Mouse (Mus musculus) cerebellum, adult 2 months (tissue): ENCODE data around the gene Wdfy4. TPM values are rescaled to one million over a fixed set of nuclear protein-coding genes. Genes with fewer than 3 reads are reported as not detected.

Experiments used
- DNase-seq, 2 experiments: peaks; one replicate each; pipeline ENCODE4 v3.0.0; 2021
- H3K27ac ChIP-seq: fragments of 200-500 bp; 2 replicates; pipeline ENCODE4 v1.5.1; 2012; ENCODE audit warnings: low read length, control low read depth, inconsistent platforms; ENCODE audit not compliant: insufficient read depth
- H3K27me3 ChIP-seq: fragments of 200-500 bp; 2 replicates; pipeline ENCODE4 v1.6.1; 2012; ENCODE audit warnings: inconsistent platforms, mild to moderate bottlenecking, low read length, moderate library complexity; ENCODE audit not compliant: control insufficient read depth, insufficient read depth
- H3K4me1 ChIP-seq: fragments of 200-500 bp; 2 replicates; pipeline ENCODE4 v1.6.1; 2011; ENCODE audit warnings: low read length; ENCODE audit not compliant: control insufficient read depth, insufficient read depth
- H3K4me3 ChIP-seq: fragments of 200-500 bp; replicated peaks from 2 replicates; pipeline ENCODE3; 2011; ENCODE audit warnings: mild to moderate bottlenecking, low read depth, low read length, control low read depth; ENCODE audit not compliant: insufficient read depth
- CTCF ChIP-seq: fragments of 200-500 bp; IDR thresholded peaks from 2 replicates; pipeline ENCODE4 v1.5.1; 2011; ENCODE audit warnings: low read depth, mild to moderate bottlenecking, control low read depth, low read length, moderate library complexity, borderline replicate concordance; ENCODE audit not compliant: insufficient read depth
- POLR2A ChIP-seq: fragments of 200-500 bp; IDR thresholded peaks from 2 replicates; pipeline ENCODE4 v1.6.1; 2011; ENCODE audit warnings: low read length, control low read depth, borderline replicate concordance; ENCODE audit not compliant: insufficient read depth
- WGBS: fragments of 180-500 bp; shearing (Covaris S2); methylation state at CpG from one replicate; pipeline ENCODE4 v1.1.7; 2018; 5-methylcytosine and 5-hydroxymethylcytosine counted together
- polyA plus RNA-seq: library from polyadenylated mRNA; depleted of rRNA; stranded (reverse); fragments of >200 nt; gene quantifications from 2 replicates; pipeline ENCODE4 v1.2.3, GENCODE M21; 2012; rRNA removed

The Wdfy4 gene
- polyA plus RNA-seq, 1 experiment: 0.62 TPM

GRCm38 (mm10) chr14:32915360-32915759, 269.9 kb downstream of the Wdfy4 start:
- H3K4me3 ChIP-seq: no peak overlapping the region
- TF ChIP-seq CTCF (no peak), POLR2A (no peak)
- H3K27me3 ChIP-seq: no peaks in the 10 kb centered on the region
- H3K27ac ChIP-seq: no peak overlapping the region
- 63% methylated on average over 2 of the region's 2 CpGs for WGBS
- no peaks in the 10 kb centered on the region for H3K4me1 ChIP-seq
- DNase-seq: no peak

- H3K4me3 ChIP-seq: no peak overlapping the region
- H3K27me3 ChIP-seq: no peaks in the 10 kb centered on the region
- no peaks in the 10 kb centered on the region for H3K4me1 ChIP-seq
- TF ChIP-seq POLR2A (no peak), CTCF (no peak)
- 88% methylated on average over 4 of the region's 4 CpGs for WGBS
- DNase-seq: no peak
- no peak overlapping the region for H3K27ac ChIP-seq
Measured at GRCm38 (mm10) chr14:32911187-32911586, 274.1 kb downstream of the Wdfy4 start.

Other genes starting within 250 kb of the Wdfy4 start
- 0.27 and 0.47 TPM in 2 replicates for gene Lrrc18, start 194.1 kb downstream of the Wdfy4 start, polyA plus RNA-seq
- gene Arhgap22, start 28.5 kb upstream of the Wdfy4 start, polyA plus RNA-seq: 6.6 and 8.4 TPM in 2 replicates